Mouse (Mus musculus) macrophage (primary cell): ENCODE measurements around the gene A1bg. TPM values are rescaled to one million over a fixed set of nuclear protein-coding genes. Genes with fewer than 3 reads are reported as not detected.

Experiments
- H3K27ac ChIP-seq: fragments of 350-480 bp; formaldehyde crosslinking; 2 replicates; pipeline ENCODE4 v1.9.0; 2021
- H3K36me3 ChIP-seq: fragments of 350-480 bp; formaldehyde crosslinking; 2 replicates; pipeline ENCODE4 v1.9.0; 2021; ENCODE audit errors: inconsistent target
- H3K4me3 ChIP-seq: fragments of 350-480 bp; formaldehyde crosslinking; 2 replicates; pipeline ENCODE4 v1.9.0; 2021; ENCODE audit errors: inconsistent target
- H3K79me2 ChIP-seq: fragments of 350-480 bp; formaldehyde crosslinking; 2 replicates; pipeline ENCODE4 v1.9.0; 2021; ENCODE audit errors: inconsistent target
- WGBS: methylation state at CpG from one replicate; pipeline ENCODE4 v1.1.7; 2026; ENCODE audit warnings: inconsistent platforms; ENCODE audit not compliant: missing documents; 5-methylcytosine and 5-hydroxymethylcytosine counted together
- polyA plus RNA-seq: library from polyadenylated mRNA; stranded (reverse); fragments of 250-400 nt; gene quantifications from 3 replicates; pipeline ENCODE4 v1.2.4, GENCODE M21; 2018; ENCODE audit warnings: inconsistent platforms

A1bg gene
- polyA plus RNA-seq, 1 experiment from 2014 or later: not detected

GRCm38 (mm10) chr15:60853231-60853999 is 69.4 kb downstream of the A1bg start, which contains the start of gene Fam84b:
Gene Fam84b (minus strand): TSS chr15:60853778.
- no peaks in the 10 kb centered on the region for H3K79me2 ChIP-seq
- H3K4me3 ChIP-seq: no peak within 1 kb of the TSS
- no peaks in the 10 kb centered on the region for H3K36me3 ChIP-seq
- WGBS: 24% methylated on average over 17 of the region's 17 CpGs
- H3K27ac ChIP-seq: peak within 1 kb of the TSS; percentile 68

DNA sequence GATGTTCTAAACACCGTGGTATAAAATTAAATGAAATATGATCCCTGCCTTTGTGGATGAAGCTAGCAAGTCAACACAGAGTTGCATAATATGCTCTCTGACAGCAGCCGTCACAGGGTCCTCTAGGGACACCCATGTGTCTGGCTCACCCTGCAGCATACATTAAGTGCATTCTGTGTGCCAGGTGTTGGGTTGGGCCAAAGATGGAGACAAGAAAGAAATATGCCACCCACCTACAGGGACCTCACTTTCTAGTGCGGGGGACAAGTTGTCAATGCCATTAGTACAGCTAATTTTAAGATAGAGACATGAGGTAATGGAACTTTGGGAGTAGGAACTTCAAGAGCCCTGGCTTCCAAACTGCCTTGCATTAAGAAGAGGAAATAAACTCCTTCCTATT is 74.2 kb downstream of the A1bg start:
- WGBS: 57% methylated on average over 3 of the region's 3 CpGs
- H3K4me3 ChIP-seq: no peak overlapping the region
- no peaks in the 10 kb centered on the region for H3K36me3 ChIP-seq
- no peak overlapping the region for H3K27ac ChIP-seq
- no peaks in the 10 kb centered on the region for H3K79me2 ChIP-seq

Other genes starting within 250 kb of the A1bg start
- 6.5 to 12.8 TPM (median 10.6 TPM) in 3 replicates for gene Fam84b, start 69.2 kb downstream of the A1bg start, polyA plus RNA-seq